Mouse (Mus musculus) layer of hippocampus, adult 18-20 months (tissue): ENCODE results near the gene Maats1. TPM values are rescaled to one million over a fixed set of nuclear protein-coding genes. Genes with fewer than 3 reads are reported as not detected.

Source experiments
- DNase-seq, 2 experiments: peaks; one replicate each; pipeline ENCODE4 v3.0.0; 2022; ENCODE audit warnings: low spot score in 2 of 2
- total RNA-seq, 2 experiments: library from RNA; stranded (reverse); gene quantifications; 2 replicates each; pipeline ENCODE4 v1.2.3; 2021

Maats1 gene
- total RNA-seq, 2 experiments from 2014 or later, result 1.1 to 1.5 TPM

DNA sequence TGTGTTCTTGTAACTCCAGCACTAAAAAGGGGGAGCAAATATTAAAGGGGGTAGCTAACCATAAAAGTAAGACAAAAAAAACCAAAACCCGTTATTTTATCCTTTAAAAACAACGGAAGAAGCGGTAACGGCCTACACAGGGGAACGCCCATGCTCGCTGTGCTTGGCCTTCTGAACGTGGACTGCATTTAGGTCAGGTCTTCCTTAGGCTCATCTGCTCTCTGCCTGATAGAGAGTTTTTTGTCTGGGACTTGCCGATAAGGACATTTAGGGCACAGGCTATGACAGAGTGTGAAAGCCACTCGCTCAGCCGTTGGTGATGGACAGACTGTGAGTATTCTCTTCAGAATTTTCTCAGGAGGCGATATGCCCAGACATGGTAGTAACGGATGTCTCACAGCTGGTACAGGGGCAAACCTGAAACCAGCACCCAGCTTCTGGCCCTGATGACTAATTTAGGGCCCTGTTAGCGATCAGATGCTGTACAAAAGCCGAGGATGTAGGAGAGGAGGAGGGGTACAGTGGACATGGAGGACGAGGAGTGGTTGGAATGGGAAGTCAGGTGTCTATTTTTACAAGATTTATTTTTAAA lies 29.9 kb upstream of the Maats1 start:
- DNase-seq, result no peak

DNA sequence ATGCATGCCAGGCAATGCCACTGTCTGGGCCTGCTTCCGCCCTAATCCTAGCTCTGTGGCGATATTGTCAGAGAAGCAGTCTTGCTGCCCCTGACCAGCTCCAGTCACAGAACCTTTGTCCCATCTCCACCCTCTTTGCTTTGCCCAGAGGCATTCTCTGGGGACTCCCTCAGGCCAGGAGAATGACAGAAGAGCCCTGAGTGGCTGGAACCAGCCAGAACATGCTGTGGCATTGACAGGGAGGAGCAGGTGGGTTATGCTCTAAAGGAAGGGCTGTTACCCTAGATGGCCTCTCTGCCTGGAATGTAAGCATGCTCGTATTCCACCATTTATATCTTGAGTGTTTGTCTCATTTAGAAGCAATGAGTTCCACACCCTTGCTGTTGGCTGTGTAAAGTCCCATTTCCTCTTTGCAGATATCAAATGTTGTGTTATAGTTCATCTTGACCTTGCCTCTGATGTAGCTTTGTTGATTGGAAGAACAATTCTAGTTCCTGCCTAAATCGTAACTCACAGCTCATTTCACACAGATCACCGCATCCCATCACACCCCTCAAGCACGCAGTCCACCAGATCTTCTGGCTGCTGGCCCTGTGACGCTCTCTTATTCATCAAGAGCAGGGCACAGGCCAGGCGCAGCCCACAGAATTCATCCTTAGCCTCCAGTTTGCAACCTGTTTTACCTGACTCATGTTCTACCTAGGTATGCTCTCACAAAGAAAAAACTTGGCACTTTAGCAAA lies 28.9 kb upstream of the Maats1 start:
- DNase-seq, result no peak

DNA sequence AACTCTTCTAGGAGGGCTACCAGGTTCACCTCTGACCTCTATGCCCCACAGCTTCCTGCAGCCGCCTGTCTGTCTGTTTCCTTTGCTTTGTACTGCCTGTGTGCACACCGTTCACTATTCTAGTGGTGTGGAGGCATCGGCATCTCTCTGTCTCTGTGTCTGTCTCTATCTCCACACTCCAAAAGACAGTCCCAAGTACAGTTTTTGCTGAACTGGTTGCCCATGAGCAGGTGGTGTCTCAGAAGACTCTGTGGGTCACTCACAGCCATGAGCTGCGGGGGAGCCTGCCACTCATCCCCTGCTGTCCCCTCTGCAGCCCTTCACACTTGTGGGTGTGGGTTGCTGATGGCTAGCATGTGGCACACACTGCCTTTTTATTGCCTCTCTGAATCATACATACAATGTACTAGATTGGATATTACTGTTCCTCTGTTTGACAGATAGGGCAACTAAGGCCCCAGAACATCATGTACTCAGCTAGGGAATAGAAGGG lies 28.1 kb upstream of the Maats1 start:
- DNase-seq, result no peak

DNA sequence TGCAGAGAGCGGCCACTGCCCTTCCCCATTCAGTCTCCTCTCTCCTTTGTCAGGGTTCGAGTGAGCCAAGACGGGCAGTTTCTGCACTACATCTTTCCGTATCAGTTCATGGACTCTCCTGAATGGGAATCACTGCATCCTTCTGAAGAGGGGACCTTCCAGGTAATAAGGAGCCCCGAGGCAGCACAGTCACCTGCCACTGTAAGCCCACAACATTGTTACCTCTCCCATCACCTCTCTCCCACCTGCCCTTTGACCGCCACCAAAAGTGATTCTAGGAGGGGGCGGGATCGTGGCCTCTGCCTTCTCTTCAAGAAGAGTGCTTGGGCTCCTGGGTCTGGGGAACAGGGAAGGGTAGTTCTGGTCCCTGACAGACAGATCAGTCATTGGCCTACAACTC lies 27.5 kb upstream of the Maats1 start:
- DNase-seq, result no peak

DNA sequence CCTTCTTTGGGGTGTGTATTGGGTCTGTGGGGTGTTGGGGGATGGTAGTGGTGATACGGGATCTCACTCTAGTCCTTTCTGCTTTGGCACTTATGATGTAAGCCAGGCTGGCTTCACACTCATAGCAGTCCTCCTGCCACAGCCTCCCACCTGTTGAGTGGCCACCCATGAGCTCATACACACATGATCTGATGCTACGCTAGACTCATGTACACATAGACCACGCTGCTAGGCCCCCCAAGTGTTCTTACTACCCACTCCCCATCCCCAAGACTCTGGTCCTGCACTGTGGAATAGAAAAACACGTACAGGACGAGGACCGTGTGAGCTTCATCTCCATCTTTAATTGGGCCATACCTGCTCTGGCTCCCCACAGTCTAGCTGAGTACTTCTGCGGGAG lies 27.1 kb upstream of the Maats1 start:
- DNase-seq, result no peak

DNA sequence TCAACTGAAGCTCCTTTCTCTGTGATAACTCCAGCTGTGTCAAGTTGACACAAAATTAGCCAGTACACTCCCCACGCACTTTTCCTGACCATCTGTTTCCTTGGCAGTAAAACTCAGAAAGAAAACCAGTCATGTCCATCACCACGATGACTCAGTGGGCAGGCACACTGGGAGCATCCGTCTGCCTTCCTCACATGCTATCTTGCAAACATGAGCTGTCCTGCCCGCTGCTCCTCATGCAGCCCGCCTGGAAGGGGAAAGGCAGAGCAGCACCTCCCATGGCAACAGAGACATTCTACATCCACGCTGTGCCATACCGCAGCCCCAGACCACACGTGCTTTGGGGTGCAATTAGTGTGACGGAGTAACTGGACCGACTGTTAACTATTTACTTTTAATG lies 26.4 kb upstream of the Maats1 start:
- peak; percentile 65 to 73 for DNase-seq

DNA sequence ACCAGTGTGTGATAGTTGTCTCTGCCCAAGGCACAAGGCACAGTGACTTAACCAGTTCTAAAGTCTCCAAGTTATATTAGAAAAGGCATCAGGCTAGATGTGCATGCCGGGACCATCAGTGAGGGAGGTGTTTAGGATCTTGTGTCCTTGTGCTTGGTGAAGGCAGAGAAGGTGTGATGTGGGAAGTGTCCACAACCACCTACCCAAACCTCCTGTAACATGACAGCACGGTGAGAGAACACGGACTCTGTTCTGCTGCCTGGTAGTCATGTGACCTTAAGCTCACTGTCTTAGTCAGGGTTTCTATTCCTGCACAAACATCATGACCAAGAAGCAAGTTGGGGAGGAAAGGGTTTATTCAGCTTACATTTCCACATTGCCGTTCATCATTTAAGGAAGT lies 24.3 kb upstream of the Maats1 start:
- DNase-seq, result no peak

DNA sequence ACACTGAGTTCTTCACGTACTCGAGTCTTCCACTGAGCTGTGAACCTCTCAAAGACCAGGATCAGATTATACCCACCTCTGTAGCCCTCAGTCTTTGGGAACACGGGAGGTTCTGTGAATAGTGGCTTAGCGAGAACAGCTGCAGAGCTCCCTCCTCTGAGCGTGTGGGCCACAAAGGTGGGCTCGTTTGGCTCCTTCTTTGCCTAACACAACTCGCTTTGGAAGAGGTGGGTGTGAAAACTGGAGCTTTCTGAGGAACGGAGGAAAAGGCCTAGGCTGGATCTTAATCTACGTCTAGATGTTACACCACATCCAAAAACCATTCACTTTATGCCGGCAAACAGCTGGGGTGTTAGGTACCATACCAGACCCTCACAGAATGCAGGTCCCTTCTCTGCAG lies 23.4 kb upstream of the Maats1 start:
- no peak for DNase-seq

DNA sequence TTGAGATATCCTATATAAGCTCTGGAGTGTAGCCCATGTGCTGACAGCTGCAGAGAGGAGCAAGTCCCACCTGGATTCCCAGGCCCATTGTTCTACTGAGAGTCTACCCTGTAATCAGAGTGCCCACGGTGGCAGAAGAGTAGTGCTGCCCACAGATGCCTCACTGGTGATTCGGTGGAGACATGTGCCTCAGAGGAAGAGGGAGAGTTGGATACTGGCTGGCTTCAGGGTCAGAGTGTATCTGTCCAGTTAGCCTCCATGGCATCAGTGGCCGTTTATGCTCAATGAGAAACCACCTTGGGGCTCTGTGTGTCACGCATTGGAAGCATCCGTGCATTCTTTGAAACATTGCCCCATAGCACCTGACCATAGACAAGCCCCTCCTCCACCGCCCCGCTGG lies 21.7 kb upstream of the Maats1 start:
- DNase-seq, result no peak

DNA sequence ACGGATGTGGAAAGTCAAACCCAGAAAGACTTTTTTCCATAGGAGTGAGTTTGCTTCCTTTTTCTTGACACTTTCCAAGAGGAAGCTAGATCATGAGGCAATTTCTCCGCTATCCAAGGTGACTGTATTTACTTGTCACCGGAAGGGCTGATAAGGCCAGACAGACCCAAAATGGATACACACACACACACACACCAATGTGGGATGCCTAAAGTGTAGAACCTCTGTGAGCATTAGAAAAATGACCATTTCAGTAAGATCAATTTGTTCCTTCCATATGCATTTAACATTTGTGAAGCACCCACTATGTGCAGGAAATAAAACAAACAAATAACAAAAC lies 21.3 kb upstream of the Maats1 start:
- no peak for DNase-seq

DNA sequence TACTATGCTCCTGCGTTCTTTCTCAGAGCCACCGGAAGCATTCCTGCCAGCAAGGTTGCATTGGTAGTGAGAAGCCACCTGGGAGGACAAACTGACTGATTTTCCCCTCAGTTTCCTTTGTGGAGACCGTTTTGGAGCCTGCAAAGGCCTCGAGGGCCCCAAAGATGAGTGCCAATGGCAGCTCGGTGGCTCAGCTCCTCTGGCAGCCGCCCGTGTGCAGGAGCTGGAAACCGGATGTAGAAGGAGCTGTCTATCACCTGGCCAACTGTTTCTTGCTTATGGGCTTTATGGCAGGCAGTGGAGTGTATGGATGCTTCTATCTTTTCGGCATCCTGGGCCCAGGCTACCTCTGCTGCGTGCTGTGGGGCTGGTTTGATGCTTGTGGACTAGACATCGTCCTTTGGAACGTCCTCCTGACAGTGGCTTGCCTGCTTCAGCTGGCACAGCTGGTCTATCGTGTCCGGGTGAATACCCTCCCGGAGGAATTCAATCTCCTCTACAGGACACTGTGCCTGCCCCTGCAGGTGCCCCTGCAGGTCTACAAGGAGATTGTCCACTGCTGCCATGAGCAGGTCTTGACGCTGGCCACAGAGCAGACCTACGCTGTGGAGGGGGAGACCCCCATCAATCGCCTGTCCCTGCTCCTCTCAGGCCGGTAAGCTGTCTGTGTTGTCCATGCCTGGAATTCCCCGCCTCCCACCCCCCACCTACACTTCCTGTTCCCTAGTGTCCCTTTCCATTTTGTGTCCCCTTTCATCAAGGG lies 20.7 kb upstream of the Maats1 start:
- DNase-seq, result no peak

DNA sequence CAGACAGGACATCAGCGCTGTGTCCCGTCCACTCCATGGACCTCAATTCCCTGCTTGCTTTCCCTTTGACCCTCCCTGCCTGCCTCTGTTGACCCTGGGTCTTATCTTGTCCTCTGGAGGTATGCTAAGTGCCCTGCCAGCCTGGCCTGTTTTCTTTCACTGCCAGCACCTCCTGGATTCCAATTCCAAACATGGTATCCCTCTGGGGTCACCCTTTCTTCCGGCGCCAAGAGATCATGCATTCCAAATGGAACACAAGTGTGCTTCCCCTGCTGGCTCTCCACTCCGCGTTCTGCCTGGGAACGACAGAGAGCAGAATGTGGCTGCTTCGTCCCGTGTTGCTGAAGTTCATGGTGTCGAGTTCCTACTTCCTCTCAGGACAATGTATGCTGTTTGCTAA lies 20.0 kb upstream of the Maats1 start, which contains the start of gene Popdc2:
TSS of gene Popdc2 (plus strand) at position 277 of the 400 bp plus-strand sequence.
- no peak for DNase-seq

DNA sequence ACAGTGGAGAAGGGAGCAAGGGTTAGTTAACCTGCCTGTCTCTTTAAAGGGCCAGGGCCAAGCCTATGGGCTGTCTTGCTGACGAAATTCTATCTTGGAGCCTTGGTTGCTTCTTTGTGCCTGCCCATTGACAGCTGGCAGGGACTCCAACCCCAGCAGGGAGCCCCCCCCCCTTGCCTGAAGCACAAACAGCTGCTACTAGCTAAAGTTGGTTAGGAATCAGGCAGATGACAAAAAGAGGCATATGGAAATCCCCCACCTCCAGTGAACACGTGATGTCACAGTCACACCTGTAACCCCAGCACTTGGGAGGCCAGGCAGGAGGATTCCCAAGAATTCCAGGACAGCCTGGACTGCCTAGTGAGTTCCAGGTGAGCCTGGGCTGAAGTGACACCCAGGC lies 18.4 kb upstream of the Maats1 start:
- no peak for DNase-seq

DNA sequence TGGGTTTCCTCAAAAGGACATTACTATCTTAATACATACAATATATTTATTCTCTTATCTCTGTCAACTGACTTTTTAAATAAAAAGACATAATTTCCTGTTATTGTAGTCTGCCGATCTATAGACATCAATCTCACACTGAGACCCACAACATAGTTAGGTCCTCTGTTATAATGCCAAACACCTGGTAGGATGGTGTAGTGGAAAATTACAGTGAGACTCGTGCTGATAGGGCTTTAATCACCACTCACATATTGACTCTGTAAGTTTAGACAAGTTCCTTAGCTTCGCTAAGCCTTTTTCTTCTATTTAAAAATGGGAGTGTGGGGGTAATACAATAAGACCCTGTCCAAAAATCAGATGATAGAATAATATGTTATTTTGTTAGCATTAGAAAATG lies 17.9 kb upstream of the Maats1 start:
- no peak for DNase-seq

DNA sequence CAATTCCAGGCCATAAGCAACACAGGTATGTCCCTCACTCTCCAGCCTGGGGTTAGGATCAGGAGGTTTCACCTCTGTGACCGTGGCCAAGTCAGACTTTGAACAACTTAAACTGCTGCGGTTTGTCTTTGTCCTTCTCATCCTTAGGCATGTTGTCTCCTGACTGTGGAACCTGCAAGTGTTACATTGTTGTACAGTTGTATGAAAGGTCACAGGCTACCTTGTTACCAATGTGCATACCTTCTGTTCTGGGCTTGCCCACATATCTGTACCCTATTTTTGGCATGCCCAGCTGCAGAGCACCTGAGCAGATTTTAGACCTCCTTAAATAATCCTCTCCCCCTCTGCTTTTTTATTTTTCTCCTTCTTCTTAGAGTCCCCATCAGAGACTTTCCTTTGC lies 17.3 kb upstream of the Maats1 start:
- DNase-seq, result no peak

DNA sequence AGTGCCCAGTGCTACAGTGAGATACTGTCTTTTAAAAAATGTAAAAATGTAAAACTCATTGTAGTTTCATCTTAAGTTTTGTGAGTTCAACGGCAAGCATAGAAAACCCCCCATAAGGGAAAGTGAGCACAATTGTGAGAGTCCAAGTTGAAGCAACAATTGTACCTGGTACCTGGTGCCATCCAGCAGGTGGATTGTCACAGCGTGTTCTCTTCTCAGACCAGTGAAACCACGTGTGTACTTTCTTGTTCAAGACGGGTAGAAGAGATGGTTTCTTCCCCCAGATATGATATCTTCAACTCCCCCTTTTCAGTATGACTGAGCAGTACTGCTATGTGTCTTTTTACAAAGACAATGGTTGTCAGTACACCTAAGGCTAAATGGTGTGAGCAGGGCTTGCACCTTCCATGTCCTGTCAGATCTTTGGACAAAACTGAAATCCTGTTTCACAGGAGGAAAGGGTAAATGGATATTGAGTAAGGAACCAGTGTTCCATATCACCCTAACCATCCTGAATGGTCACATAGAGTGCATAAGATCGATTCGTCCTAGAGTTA lies 16.4 kb upstream of the Maats1 start:
- DNase-seq, result no peak

DNA sequence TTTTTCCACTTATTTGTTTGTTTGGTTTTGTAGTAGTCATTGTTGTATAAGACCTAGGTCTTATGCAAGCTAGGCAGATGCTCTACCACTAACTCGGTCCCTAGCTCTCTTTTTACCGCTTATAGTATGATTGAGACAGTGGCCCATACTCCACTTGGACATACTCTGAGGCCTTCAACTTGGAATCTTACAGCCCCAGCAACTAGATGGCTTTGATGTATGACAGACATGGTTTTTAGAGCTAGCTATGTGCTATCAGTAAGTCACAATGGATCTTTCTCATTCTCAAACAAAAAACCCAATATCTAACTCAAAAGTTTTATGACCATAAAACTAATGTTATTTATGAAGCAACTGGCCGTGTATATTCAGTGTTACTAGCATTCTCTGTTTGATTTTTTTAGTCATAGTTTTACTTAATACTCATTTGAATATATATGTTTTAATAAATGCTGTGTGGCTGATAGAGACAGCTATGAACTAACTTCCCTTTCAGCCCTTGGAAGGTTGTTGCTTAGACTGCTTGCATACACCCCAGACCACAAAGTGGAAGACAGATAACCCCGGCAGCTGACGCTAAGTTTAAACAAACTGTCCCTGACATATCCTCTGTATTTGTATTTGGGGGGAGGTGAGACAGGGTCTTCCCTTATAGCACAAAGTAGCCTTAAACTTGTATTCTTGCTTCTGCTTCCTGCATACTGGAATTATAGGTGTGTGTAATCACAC lies 12.4 kb upstream of the Maats1 start:
- DNase-seq, result no peak

DNA sequence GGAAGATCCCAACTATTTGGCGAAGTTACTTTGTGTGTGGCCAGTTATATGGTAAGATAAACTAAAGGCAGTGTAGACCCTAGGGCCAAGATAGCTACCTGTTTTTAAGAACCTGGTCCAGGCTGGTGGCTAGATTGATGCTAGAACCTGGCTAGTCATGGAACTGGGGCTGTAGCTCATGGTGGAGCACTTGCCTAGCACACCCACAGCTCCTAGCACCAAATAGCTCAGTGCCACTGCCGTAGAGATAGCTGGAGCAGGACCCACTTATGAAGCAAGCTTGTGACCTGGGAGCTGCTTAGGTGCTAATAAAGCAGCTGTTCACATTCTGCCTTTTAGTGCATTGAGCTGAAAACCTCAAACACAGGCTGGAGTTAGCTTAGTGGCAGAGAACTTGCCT lies 11.7 kb upstream of the Maats1 start:
- no peak for DNase-seq

DNA sequence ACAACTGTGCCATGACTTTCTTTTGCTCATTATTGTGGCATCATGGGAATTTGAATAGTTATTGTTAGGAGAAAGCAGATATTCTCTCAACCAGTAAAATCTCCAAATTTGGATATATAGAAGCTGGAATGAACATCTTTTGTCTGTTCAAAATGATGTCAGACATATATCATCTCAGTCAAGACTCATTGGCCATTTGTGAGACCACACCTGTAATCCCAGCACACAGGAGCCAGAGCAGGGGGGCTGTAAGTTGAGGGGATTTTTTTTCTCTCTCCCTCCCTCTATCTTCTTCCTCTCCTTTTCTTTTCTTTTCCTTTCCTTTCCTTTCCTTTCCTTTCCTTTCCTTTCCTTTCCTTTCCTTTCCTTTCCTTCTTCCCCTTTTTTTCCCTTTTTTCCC lies 10.9 kb upstream of the Maats1 start:
- DNase-seq, result no peak

DNA sequence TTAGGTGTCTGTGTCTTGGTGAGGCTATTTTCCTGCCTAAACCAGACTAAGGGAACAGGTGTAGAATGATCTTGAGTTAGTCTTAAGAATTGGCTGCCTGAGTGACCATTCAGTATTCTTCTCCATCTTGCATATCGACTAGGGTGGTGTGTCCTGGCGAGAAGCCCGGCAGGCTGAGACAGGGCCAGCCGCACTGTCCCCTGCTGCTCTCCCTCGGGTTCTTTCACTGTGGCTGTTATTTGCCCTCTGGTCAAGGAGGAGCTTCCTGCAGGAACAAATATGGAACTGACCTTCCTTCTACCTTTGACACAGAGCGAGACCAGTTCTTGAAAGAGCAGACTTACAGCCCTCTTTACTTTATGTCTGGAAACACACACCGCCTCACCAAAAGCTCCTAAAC lies 10.1 kb upstream of the Maats1 start:
- DNase-seq, result no peak

DNA sequence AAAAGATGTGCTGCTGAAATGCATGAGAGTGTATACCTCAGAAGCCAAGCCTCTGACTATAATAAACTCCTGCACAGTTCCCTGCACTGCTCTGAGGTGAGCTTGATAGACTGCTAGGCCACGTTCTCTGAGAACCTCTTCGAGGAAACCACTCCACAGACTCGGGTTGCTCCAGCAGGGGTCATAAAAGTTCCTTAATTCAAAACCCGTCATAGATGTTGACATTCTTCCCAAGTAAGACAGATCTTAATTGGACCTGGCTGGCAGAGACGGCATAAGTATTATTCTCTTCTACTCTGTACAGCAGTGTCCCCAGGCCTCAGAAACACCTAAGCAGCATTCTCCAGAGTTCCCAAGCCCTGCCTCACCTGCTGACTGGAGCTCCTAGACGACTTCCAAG lies 9.0 kb upstream of the Maats1 start:
- no peak for DNase-seq
